Mouse (Mus musculus) MEL (cell line): ENCODE results near the gene Mavs. TPM values are rescaled to one million over a fixed set of nuclear protein-coding genes. Genes with fewer than 3 reads are reported as not detected.

Source experiments
- DNase-seq: peaks from one replicate; pipeline ENCODE4 v3.0.0; 2011; ENCODE audit warnings: low read depth, low spot score
- H3K27ac ChIP-seq: 2 replicates; pipeline ENCODE4 v1.5.1; 2012; ENCODE audit warnings: low read depth, mild to moderate bottlenecking, control low read depth, low read length, moderate library complexity; ENCODE audit not compliant: control insufficient read depth
- H3K27me3 ChIP-seq, 2 experiments: fragments of 150-350 bp in 1 of 2; sonication (generic) in 1 of 2; 2 replicates each; pipeline ENCODE4 v1.6.1; 2012; ENCODE audit warnings: low read length in 2 of 2, mild to moderate bottlenecking in 2 of 2, improper control_type of control experiment in 1 of 2, moderate library complexity in 1 of 2; ENCODE audit not compliant: insufficient read depth in 2 of 2, control insufficient read depth in 1 of 2
- H3K36me3 ChIP-seq, 2 experiments: 2 replicates each; pipeline ENCODE4 v1.6.1; 2012 to 2014; ENCODE audit warnings: low read length in 2 of 2, improper control_type of control experiment in 1 of 2, inconsistent platforms in 1 of 2, mild to moderate bottlenecking in 1 of 2; ENCODE audit not compliant: insufficient read depth in 2 of 2, control insufficient read depth in 1 of 2
- H3K4me1 ChIP-seq, 2 experiments: fragments of 150-350 bp in 1 of 2; sonication (generic) in 1 of 2; 2 replicates each; pipeline ENCODE4 v1.6.1; 2012; ENCODE audit warnings: low read length in 2 of 2, improper control_type of control experiment in 1 of 2, mild to moderate bottlenecking in 1 of 2; ENCODE audit not compliant: insufficient read depth in 2 of 2, control insufficient read depth in 1 of 2
- H3K4me3 ChIP-seq, 2 experiments: fragments of 150-350 bp in 1 of 2; sonication (generic) in 1 of 2; 2 replicates each; pipeline ENCODE4 v1.5.1; 2012; ENCODE audit warnings: low read depth in 2 of 2, low read length in 2 of 2, mild to moderate bottlenecking in 2 of 2, moderate library complexity in 2 of 2, control low read depth in 1 of 2, improper control_type of control experiment in 1 of 2; ENCODE audit not compliant: control insufficient read depth in 1 of 2, insufficient read depth in 1 of 2
- H3K79me2 ChIP-seq: 2 replicates; pipeline ENCODE4 v1.6.1; 2012; ENCODE audit warnings: mild to moderate bottlenecking, low read length, moderate library complexity; ENCODE audit not compliant: control insufficient read depth, poor library complexity, insufficient read depth
- H3K9ac ChIP-seq: 2 replicates; pipeline ENCODE4 v1.6.1; 2012; ENCODE audit warnings: low read depth, mild to moderate bottlenecking, control low read depth, low read length, moderate library complexity; ENCODE audit not compliant: control insufficient read depth, poor library complexity, severe bottlenecking
- H3K9me3 ChIP-seq: fragments of 150-350 bp; sonication (generic); replicated peaks from 2 replicates; pipeline ENCODE4 v1.6.1; 2012; ENCODE audit warnings: mild to moderate bottlenecking, low read length, improper control_type of control experiment, moderate library complexity; ENCODE audit not compliant: insufficient read depth
- BHLHE40 ChIP-seq: IDR thresholded peaks from 2 replicates; pipeline ENCODE4 v1.6.1; 2012; ENCODE audit warnings: low read depth, mild to moderate bottlenecking, inconsistent platforms, low read length, improper control_type of control experiment, borderline replicate concordance
- CHD1 ChIP-seq: IDR thresholded peaks from 2 replicates; pipeline ENCODE4 v1.6.1; 2012; ENCODE audit warnings: low read depth, mild to moderate bottlenecking, inconsistent platforms, low read length, improper control_type of control experiment
- CTCF ChIP-seq, 3 experiments: IDR thresholded peaks in 2 of 3; conservative IDR thresholded peaks in 1 of 3; 2 replicates each; pipeline ENCODE4 v1.5.1; 2011 to 2012; ENCODE audit warnings: low read length in 3 of 3, low read depth in 2 of 3, mild to moderate bottlenecking in 2 of 3, improper control_type of control experiment in 1 of 3, inconsistent platforms in 1 of 3, mixed read lengths in 1 of 3, moderate library complexity in 1 of 3; ENCODE audit not compliant: control insufficient read depth in 1 of 3, insufficient read depth in 1 of 3, poor library complexity in 1 of 3, severe bottlenecking in 1 of 3
- ELF1 ChIP-seq: IDR thresholded peaks from 2 replicates; pipeline ENCODE4 v1.6.1; 2014; ENCODE audit warnings: low read depth, mild to moderate bottlenecking, inconsistent platforms, low read length, improper control_type of control experiment, moderate library complexity
- EP300 ChIP-seq, 2 experiments: IDR thresholded peaks; 2 replicates each; pipeline ENCODE4 v1.6.1; 2011; ENCODE audit warnings: improper control_type of control experiment in 2 of 2, low read length in 2 of 2, low read depth in 1 of 2, mild to moderate bottlenecking in 1 of 2
- ETS1 ChIP-seq: IDR thresholded peaks from 2 replicates; pipeline ENCODE4 v1.6.1; 2012; ENCODE audit warnings: low read depth, mild to moderate bottlenecking, inconsistent platforms, low read length, improper control_type of control experiment, moderate library complexity
- GABPA ChIP-seq: IDR thresholded peaks from 2 replicates; pipeline ENCODE4 v1.6.1; 2012; ENCODE audit warnings: low read depth, mild to moderate bottlenecking, inconsistent platforms, low read length, improper control_type of control experiment, moderate library complexity
- JUND ChIP-seq: IDR thresholded peaks from 2 replicates; pipeline ENCODE4 v1.6.1; 2011; ENCODE audit warnings: low read depth, mild to moderate bottlenecking, improper control_type of control experiment, low read length
- KAT2A ChIP-seq: conservative IDR thresholded peaks from 2 replicates; pipeline ENCODE4 v1.6.1; 2012; ENCODE audit warnings: low read depth, low read length, improper control_type of control experiment, inconsistent platforms
- MAX ChIP-seq: IDR thresholded peaks from 2 replicates; pipeline ENCODE4 v1.6.1; 2011; ENCODE audit warnings: low read length, improper control_type of control experiment
- MXI1 ChIP-seq: IDR thresholded peaks from 2 replicates; pipeline ENCODE4 v1.6.1; 2011; ENCODE audit warnings: mild to moderate bottlenecking, low read depth, low read length, improper control_type of control experiment
- MYC ChIP-seq: IDR thresholded peaks from 2 replicates; pipeline ENCODE4 v1.6.1; 2011; ENCODE audit warnings: low read depth, mild to moderate bottlenecking, low read length, improper control_type of control experiment, moderate library complexity
- NRF1 ChIP-seq: IDR thresholded peaks from 2 replicates; pipeline ENCODE4 v1.6.1; 2014; ENCODE audit warnings: low read depth, mild to moderate bottlenecking, inconsistent platforms, low read length, improper control_type of control experiment, moderate library complexity; ENCODE audit not compliant: poor library complexity, insufficient read depth, severe bottlenecking
- POLR2A ChIP-seq, 2 experiments: IDR thresholded peaks; 2 replicates each; pipeline ENCODE4 v1.6.1; 2011 to 2012; ENCODE audit warnings: low read length in 2 of 2, mild to moderate bottlenecking in 2 of 2, control low read depth in 1 of 2, improper control_type of control experiment in 1 of 2, low read depth in 1 of 2, moderate library complexity in 1 of 2; ENCODE audit not compliant: control insufficient read depth in 1 of 2, insufficient read depth in 1 of 2, poor library complexity in 1 of 2
- RAD21 ChIP-seq: IDR thresholded peaks from 2 replicates; pipeline ENCODE4 v1.6.1; 2011; ENCODE audit warnings: mild to moderate bottlenecking, low read depth, low read length, improper control_type of control experiment
- SIN3A ChIP-seq: IDR thresholded peaks from 2 replicates; pipeline ENCODE4 v1.6.1; 2012; ENCODE audit warnings: low read length, improper control_type of control experiment, inconsistent platforms
- USF1 ChIP-seq: IDR thresholded peaks from 2 replicates; pipeline ENCODE4 v1.6.1; 2014; ENCODE audit warnings: low read depth, mild to moderate bottlenecking, inconsistent platforms, low read length, improper control_type of control experiment, moderate library complexity
- ZNF384 ChIP-seq: IDR thresholded peaks from 2 replicates; pipeline ENCODE4 v1.6.1; 2012; ENCODE audit warnings: low read depth, mild to moderate bottlenecking, inconsistent platforms, low read length, improper control_type of control experiment
- polyA plus RNA-seq, 2 experiments: library from polyadenylated mRNA; stranded (reverse) in 1 of 2; unstranded in 1 of 2; fragments of >175 nt in 1 of 2; fragments of >200 nt in 1 of 2; gene quantifications; 2 replicates each; pipeline versions ENCODE4 v1.2.1 to v1.2.4; 2012; ENCODE audit warnings: low replicate concordance in 2 of 2, low read depth in 1 of 2; ENCODE audit not compliant: insufficient read length in 2 of 2, insufficient read depth in 1 of 2, missing spikeins in 1 of 2
- total RNA-seq: library from RNA; depleted of rRNA; stranded (reverse); fragments of 300-350 nt; gene quantifications from 2 replicates; pipeline ENCODE4 v1.2.3, GENCODE M21; 2012

Mavs gene
- total and polyA plus RNA-seq, 3 experiments, result 21.3 to 32.1 TPM; not detected in 1

DNA sequence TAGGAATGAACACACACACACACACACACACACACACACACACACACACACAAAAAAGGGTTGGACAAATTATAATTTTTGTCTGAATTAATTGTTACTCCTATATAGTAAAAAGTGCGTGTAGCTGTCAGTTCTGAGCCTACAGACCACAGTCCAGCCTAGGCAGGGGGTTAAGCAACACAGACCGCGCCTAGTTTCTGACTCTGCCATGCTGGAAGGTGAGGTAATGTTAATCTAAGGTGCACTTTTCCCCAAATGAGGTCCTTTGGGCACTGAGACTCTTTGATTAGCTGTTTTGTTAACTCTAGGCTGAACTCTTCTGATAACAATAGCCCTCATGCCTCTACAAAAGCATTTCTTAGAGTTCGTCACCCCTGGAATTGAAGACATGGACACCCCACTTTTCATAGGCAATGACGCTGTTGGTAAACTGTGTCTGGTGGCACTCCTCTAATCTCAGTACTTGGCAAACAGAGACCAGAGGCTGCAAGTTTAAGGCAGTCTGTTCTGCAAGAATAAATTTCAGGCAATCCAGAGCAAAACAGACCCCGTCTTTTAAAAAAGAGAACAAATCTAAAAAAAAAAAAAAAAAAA lies 29.9 kb upstream of the Mavs start:
- Histone ChIP-seq H3K4me1 (peaks cover 7 to 45% of the 10 kb centered on the region in 2 experiments; a peak in 3 of 4 replicates), H3K36me3 (peaks cover 0 to 25% of the 10 kb centered on the region in 2 experiments; a peak in 2 of 4 replicates), H3K9ac (no peak overlapping the region), H3K4me3 (no peak overlapping the region), H3K79me2 (no peaks in the 10 kb centered on the region), H3K27me3 (no peaks in the 10 kb centered on the region), H3K9me3 (no peaks in the 10 kb centered on the region), H3K27ac (no peak overlapping the region)
- TF ChIP-seq EP300 (IDR thresholded peaks at IDR 0.05; ENCODE audit: low read depth in 1 of 2, low read length in 2 of 2), result no peak
- no peak for TF ChIP-seq MYC
- TF ChIP-seq RAD21, result no peak
- TF ChIP-seq KAT2A, result no peak
- no peak for TF ChIP-seq ELF1
- no peak for TF ChIP-seq CHD1
- no peak for TF ChIP-seq NRF1
- no peak for TF ChIP-seq POLR2A (IDR thresholded peaks at IDR 0.05; ENCODE audit: control insufficient read depth in 1 of 2, insufficient read depth in 1 of 2, low read depth in 1 of 2, low read length in 2 of 2, poor library complexity in 1 of 2)
- no peak for DNase-seq

DNA sequence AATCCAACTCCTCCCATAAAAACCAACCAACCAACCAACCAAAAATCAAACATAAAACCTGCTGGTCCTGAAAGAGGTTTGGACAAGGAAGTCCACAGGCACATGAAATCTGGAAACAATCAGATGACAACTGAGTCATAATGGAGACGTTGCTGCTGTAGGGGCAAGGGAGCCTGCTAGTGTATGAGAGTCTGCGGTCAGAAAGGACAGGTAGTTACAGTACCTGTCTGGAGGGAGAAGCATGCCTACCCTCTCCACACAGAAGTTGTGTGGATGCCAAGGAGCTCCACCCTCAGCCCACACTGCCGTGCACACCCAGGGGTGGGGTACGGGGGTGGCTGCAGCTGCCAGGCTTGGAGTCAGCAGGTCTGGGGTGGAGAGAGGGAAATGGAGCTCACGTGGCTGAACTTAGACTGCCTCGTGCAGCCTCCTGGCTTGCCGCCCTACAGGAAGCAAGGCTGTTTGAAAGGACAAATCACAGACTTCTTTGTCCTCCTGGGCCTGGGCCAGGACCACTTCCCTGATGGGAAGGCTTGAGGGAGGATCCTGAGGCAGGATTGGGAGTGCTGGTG lies 29.4 kb upstream of the Mavs start:
- Histone ChIP-seq H3K36me3 (peaks cover 0 to 25% of the 10 kb centered on the region in 2 experiments; a peak in 2 of 4 replicates), H3K4me3 (no peak overlapping the region), H3K9me3 (no peaks in the 10 kb centered on the region), H3K27me3 (no peaks in the 10 kb centered on the region), H3K27ac (no peak overlapping the region; the same call in 1 of the 2 replicates), H3K4me1 (peaks cover 7 to 51% of the 10 kb centered on the region in 2 experiments; a peak in 3 of 4 replicates), H3K79me2 (no peaks in the 10 kb centered on the region), H3K9ac (no peak overlapping the region)
- TF ChIP-seq MAX (peak; percentile 76; the same call in 1 of the 2 replicates), ETS1 (no peak), USF1 (peak; percentile 68), CTCF (IDR thresholded peaks at IDR 0.05 in 2 of 3, conservative IDR thresholded peaks at IDR 0.05 in 1 of 3; ENCODE audit: control insufficient read depth in 1 of 3, insufficient read depth in 1 of 3, low read depth in 2 of 3, low read length in 3 of 3, poor library complexity in 1 of 3, severe bottlenecking in 1 of 3) (no peak), EP300 (IDR thresholded peaks at IDR 0.05; ENCODE audit: low read depth in 1 of 2, low read length in 2 of 2) (no peak), BHLHE40 (peak; percentile 83; the same call in 1 of the 2 replicates), GABPA (no peak), SIN3A (no peak), MXI1 (0 out of 2 replicates have a peak, but pooled peaks have one; percentile 29), JUND (no peak), ZNF384 (peak; percentile 78)
- peak; percentile 49 for DNase-seq
